Mouse (Mus musculus) CD4-positive, CD25-positive, alpha-beta regulatory T cell, adult 9 weeks (primary cell): ENCODE results near the gene Wdr17. TPM values are rescaled to one million over a fixed set of nuclear protein-coding genes. Genes with fewer than 3 reads are reported as not detected.

Experiments used
- polyA plus RNA-seq: library from polyadenylated mRNA; unstranded; fragments of 100-300 nt; shearing (Covaris generic); gene quantifications from one replicate; pipeline ENCODE4 v1.2.1, GENCODE M21; 2017

The Wdr17 gene
- not detected for polyA plus RNA-seq

DNA sequence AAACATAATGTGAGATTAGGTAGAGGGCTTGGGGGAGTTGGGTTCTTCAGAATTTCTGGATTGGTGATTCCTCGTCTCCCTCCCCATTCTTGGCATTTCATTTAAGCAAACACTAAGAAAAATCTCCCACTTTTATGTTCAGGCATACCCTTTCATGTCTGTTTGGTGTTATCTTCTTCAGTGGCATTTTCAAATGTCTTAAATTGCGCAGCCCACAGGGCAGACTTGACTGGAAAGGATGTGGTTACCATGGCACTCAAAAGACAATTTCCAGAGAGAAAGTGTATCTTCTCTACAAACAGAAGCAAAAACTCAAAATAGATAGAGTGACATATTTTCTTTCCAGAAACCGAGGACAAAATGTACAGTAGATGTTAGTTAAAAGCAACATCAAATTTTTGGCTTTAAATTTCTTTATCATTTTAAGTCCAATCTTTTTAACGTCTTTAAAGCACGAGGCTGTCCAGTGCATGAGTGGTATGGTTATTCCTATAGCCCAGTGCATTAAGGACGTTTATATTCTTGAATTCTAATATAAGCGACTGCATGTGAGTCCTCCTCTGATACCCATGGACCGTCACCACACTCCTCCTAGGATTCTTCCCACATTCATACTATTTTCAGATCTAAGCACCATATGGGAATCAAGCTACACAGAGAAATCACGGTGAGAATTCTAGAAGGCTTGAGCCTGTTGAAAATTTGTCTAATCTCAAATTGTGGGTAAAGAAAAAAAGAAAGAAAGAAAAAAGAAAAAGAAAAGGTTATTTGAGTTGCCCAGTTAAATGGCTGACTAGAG is at the start of gene Wdr17:
Gene Wdr17 (minus strand): TSS at position 198 of the 799 bp plus-strand sequence.

DNA sequence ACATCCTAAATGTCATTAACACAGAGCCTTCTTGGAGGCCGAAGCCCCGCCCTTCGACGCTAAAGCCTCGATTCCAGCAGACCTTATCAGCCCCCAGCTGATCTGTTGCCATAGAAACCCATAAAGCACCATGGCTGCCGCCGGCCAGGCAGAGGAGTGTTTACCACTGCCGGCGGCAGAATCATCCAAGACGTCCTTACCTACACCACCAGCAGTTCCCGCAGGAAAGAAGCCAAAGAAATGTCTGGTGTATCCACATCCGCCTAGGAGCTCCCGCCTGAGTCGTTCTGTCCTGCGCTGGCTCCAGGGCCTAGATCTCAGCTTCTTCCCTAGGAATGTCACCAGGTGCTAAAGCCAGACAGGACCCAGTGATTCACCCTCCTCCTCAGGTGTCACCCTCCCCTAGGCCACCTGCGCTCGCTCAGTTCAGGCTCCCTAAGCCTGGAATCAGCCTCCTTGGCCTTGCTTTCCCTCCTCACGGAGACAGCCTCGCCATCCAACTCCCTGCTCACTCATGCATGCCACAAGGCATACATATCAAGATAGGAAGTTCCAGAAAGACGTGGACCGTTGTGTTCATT is 286.2 kb downstream of the Wdr17 start, which contains the start of gene Spata4:
Gene Spata4 (plus strand): TSS at position 111 of the 581 bp plus-strand sequence.

Other genes with a start within 250 kb of the Wdr17 start
- not detected for gene Gpm6a, start 67.7 kb upstream of the Wdr17 start, polyA plus RNA-seq